Mouse (Mus musculus) heart, adult 18-20 months (tissue): ENCODE measurements at regions not wholly inside any gene's neighbourhood (a gene's known extent, or its start where the extent isn't known, plus 50 kb on each side); places are given as distances from the start of the nearest gene placed in this dataset.

Source experiments
- DNase-seq, 2 experiments: peaks; one replicate each; pipeline ENCODE4 v3.0.0; 2021 to 2022; ENCODE audit warnings: mixed read lengths in 1 of 2

- no peak for DNase-seq
These were observed 568.5 kb downstream of the Btbd3 start for GRCm38 (mm10) chr2:138824873-138825272.

GRCm38 (mm10) chr2:138827813-138828570, 571.6 kb downstream of the Btbd3 start:
- DNase-seq, result no peak

- DNase-seq, result no peak
These were observed 582.5 kb downstream of the Btbd3 start for GRCm38 (mm10) chr2:138838846-138839245.

GRCm38 (mm10) chr2:138859121-138859520, 602.8 kb downstream of the Btbd3 start:
- DNase-seq, result no peak

GRCm38 (mm10) chr2:138896563-138896962, 597.1 kb upstream of the Sptlc3 start:
- DNase-seq, result no peak

GRCm38 (mm10) chr2:138897101-138897500, 596.6 kb upstream of the Sptlc3 start:
- DNase-seq, result no peak

- DNase-seq, result no peak
These were observed 556.5 kb upstream of the Sptlc3 start for GRCm38 (mm10) chr2:138937165-138937564.

GRCm38 (mm10) chr2:138939367-138939766, 554.3 kb upstream of the Sptlc3 start:
- no peak for DNase-seq

GRCm38 (mm10) chr2:138966110-138966790, 527.5 kb upstream of the Sptlc3 start:
- DNase-seq, result no peak

- DNase-seq, result no peak
These were observed 519.2 kb upstream of the Sptlc3 start for GRCm38 (mm10) chr2:138974548-138974947.

- DNase-seq, result no peak
These were observed 503.7 kb upstream of the Sptlc3 start for GRCm38 (mm10) chr2:138990031-138990430.

GRCm38 (mm10) chr2:139032105-139032812, 461.5 kb upstream of the Sptlc3 start:
- DNase-seq, result no peak

GRCm38 (mm10) chr2:139034800-139035199, 458.9 kb upstream of the Sptlc3 start:
- DNase-seq, result no peak

- no peak for DNase-seq
These were observed 451.9 kb upstream of the Sptlc3 start for GRCm38 (mm10) chr2:139041671-139042273.

GRCm38 (mm10) chr2:139044684-139045083, 449.0 kb upstream of the Sptlc3 start:
- DNase-seq, result no peak

GRCm38 (mm10) chr2:139055249-139055648, 438.5 kb upstream of the Sptlc3 start:
- no peak for DNase-seq

GRCm38 (mm10) chr2:139069276-139069961, 424.3 kb upstream of the Sptlc3 start:
- DNase-seq, result no peak

GRCm38 (mm10) chr2:139071690-139072089, 422.0 kb upstream of the Sptlc3 start:
- DNase-seq, result no peak

GRCm38 (mm10) chr2:139093487-139094066, 400.1 kb upstream of the Sptlc3 start:
- no peak for DNase-seq

- no peak for DNase-seq
These were observed 382.0 kb upstream of the Sptlc3 start for GRCm38 (mm10) chr2:139111669-139112068.

GRCm38 (mm10) chr2:139114523-139114922, 379.2 kb upstream of the Sptlc3 start:
- no peak for DNase-seq

- no peak for DNase-seq
These were observed 372.8 kb upstream of the Sptlc3 start for GRCm38 (mm10) chr2:139120905-139121304.
